ENCODE assay signal across 35 mouse cellular contexts in genomic region chr3:98682401-98682800, GRCm38 (mm10). TPM values are rescaled to one million over a fixed set of nuclear protein-coding genes. Genes with fewer than 3 reads are reported as not detected.
"Had no signal": no experiment of that assay in that cellular context is flagged by ENCODE, and none has a peak within 500 bp of the region (broad histone marks: within the 10 kb centered on the region; RNA-seq: fewer than 3 reads in every experiment).

No protein-coding gene starts in this region.

- H3K4me2 ChIP-seq: heart, embryonic 12.5 days; hindbrain, embryonic 12.5 days; hindbrain, embryonic 14.5 days; intestine, embryonic 15.5 days; limb, embryonic 12.5 days had no signal

- H3K27ac ChIP-seq: gastrocnemius, adult 2 months; heart, embryonic 10.5 days; hindbrain, embryonic 10.5 days; hindbrain, embryonic 12.5 days; hindbrain, embryonic 14.5 days; intestine, embryonic 15.5 days; layer of hippocampus, adult 2 months; left cerebral cortex, adult 2 months; limb, embryonic 10.5 days; limb, embryonic 12.5 days; liver, embryonic 14.5 days had no signal

- H3K9me3 ChIP-seq: heart, embryonic 10.5 days; heart, embryonic 12.5 days; hindbrain, embryonic 10.5 days; hindbrain, embryonic 12.5 days; intestine, embryonic 15.5 days; limb, embryonic 10.5 days; limb, embryonic 12.5 days had no signal

- H3K4me3 ChIP-seq: gastrocnemius, adult 2 months; heart, embryonic 10.5 days; heart, embryonic 12.5 days; hindbrain, embryonic 10.5 days; hindbrain, embryonic 12.5 days; intestine, embryonic 15.5 days; layer of hippocampus, adult 2 months; left cerebral cortex, adult 2 months; limb, embryonic 10.5 days; limb, embryonic 12.5 days had no signal

- H3K27me3 ChIP-seq: heart, embryonic 12.5 days; hindbrain, embryonic 12.5 days; intestine, embryonic 15.5 days; limb, embryonic 12.5 days had no signal

- ATAC-seq: forebrain, embryonic 16.5 days; hindbrain, embryonic 16.5 days; inflammation-experienced regulatory T-cells, adult 6 months; intestine, embryonic 15.5 days; intestine, postnatal 0 days had no signal

- H3K36me3 ChIP-seq: heart, embryonic 10.5 days; heart, embryonic 12.5 days; hindbrain, embryonic 10.5 days; hindbrain, embryonic 12.5 days; intestine, embryonic 15.5 days; limb, embryonic 10.5 days; limb, embryonic 12.5 days had no signal

- H3K4me1 ChIP-seq: heart, embryonic 10.5 days; heart, embryonic 12.5 days; hindbrain, embryonic 10.5 days; hindbrain, embryonic 12.5 days; intestine, embryonic 15.5 days; limb, embryonic 10.5 days; limb, embryonic 12.5 days had no signal

- H3K9ac ChIP-seq: heart, embryonic 12.5 days; hindbrain, embryonic 12.5 days; hindbrain, embryonic 14.5 days; intestine, embryonic 15.5 days; limb, embryonic 12.5 days; liver, embryonic 14.5 days had no signal

- DNase-seq: gastrocnemius, adult 2 months; gastrocnemius, postnatal 10 days; gastrocnemius, postnatal 25 days; heart, adult 18-20 months; heart, postnatal 10 days; heart, postnatal 4 days; liver had no signal

RNA-seq across cellular contexts. Expression of gene Hsd3b2, which starts 41.9 kb away (rescaled TPM):
- total RNA-seq: gastrocnemius, adult 2 months; gastrocnemius, postnatal 10 days; gastrocnemius, postnatal 25 days; gastrocnemius, postnatal 4 days; granulocyte monocyte progenitor cell, adult 5-6 weeks; heart, adult 18-20 months; heart, adult 8-10 months; heart, postnatal 25 days; heart, postnatal 4 days; left cerebral cortex, postnatal 14 days had no signal
- polyA plus RNA-seq: forebrain, embryonic 16.5 days; heart, embryonic 12.5 days; heart, embryonic 14.5 days; heart, embryonic 16.5 days; hindbrain, embryonic 12.5 days; hindbrain, embryonic 14.5 days; hindbrain, embryonic 16.5 days; inflammation-experienced regulatory T-cells, adult 6 months; kidney, embryonic 14.5 days; limb, embryonic 10.5 days; limb, embryonic 12.5 days; limb, embryonic 14.5 days had no signal

RNA-seq across cellular contexts. Expression of gene Hsd3b5, which starts 52.3 kb away (rescaled TPM):
- total RNA-seq: gastrocnemius, adult 2 months; gastrocnemius, postnatal 10 days; gastrocnemius, postnatal 25 days; gastrocnemius, postnatal 4 days; granulocyte monocyte progenitor cell, adult 5-6 weeks; heart, adult 18-20 months; heart, adult 8-10 months; heart, postnatal 10 days; heart, postnatal 25 days; heart, postnatal 4 days; layer of hippocampus, adult 2 months; layer of hippocampus, postnatal 10 days; layer of hippocampus, postnatal 25 days; left cerebral cortex, adult 2 months; left cerebral cortex, postnatal 14 days; left cerebral cortex, postnatal 36 days had no signal
- polyA plus RNA-seq: forebrain, embryonic 16.5 days; frontal cortex, adult 2 months; heart, embryonic 10.5 days; heart, embryonic 12.5 days; heart, embryonic 14.5 days; heart, embryonic 16.5 days; hindbrain, embryonic 10.5 days; hindbrain, embryonic 12.5 days; hindbrain, embryonic 14.5 days; hindbrain, embryonic 16.5 days; inflammation-experienced regulatory T-cells, adult 6 months; intestine, embryonic 15.5 days; intestine, postnatal 0 days; kidney, embryonic 14.5 days; limb, embryonic 10.5 days; limb, embryonic 12.5 days; limb, embryonic 14.5 days had no signal
